Mouse (Mus musculus) E14TG2a.4 (cell line): ENCODE measurements at regions not wholly inside any gene's neighbourhood (a gene's known extent, or its start where the extent isn't known, plus 50 kb on each side); places are given as distances from the start of the nearest gene placed in this dataset.
"Not testable (repeated sequence)": the region's sequence is repeated elsewhere in the genome, so short reads cannot be mapped to it uniquely, and the experiment has no call there.

Experiments
- H3K27me3 ChIP-seq: 2 replicates; pipeline ENCODE4 v1.6.1; 2014; ENCODE audit warnings: low read length, control low read depth; ENCODE audit not compliant: insufficient read depth
- H3K36me3 ChIP-seq: 2 replicates; pipeline ENCODE4 v1.6.1; 2014; ENCODE audit warnings: low read length, control low read depth; ENCODE audit not compliant: insufficient read depth
- H3K4me1 ChIP-seq: replicated peaks from 2 replicates; pipeline ENCODE4 v1.6.1; 2014; ENCODE audit warnings: low read depth, low read length, control low read depth
- H3K4me3 ChIP-seq: replicated peaks from 2 replicates; pipeline ENCODE4 v1.5.1; 2014; ENCODE audit warnings: mild to moderate bottlenecking, low read length
- H3K9me3 ChIP-seq: 2 replicates; pipeline ENCODE4 v1.6.1; 2014; ENCODE audit warnings: low read length, control low read depth
- CTCF ChIP-seq: conservative IDR thresholded peaks from 2 replicates; pipeline ENCODE4 v1.5.1; 2014; ENCODE audit warnings: low read length
- NANOG ChIP-seq: IDR thresholded peaks from 2 replicates; pipeline ENCODE4 v1.6.1; 2014; ENCODE audit warnings: borderline replicate concordance, low read length, mixed read lengths
- POU5F1 ChIP-seq: IDR thresholded peaks from 2 replicates; pipeline ENCODE4 v1.6.1; 2014; ENCODE audit warnings: low read length, borderline replicate concordance

DNA sequence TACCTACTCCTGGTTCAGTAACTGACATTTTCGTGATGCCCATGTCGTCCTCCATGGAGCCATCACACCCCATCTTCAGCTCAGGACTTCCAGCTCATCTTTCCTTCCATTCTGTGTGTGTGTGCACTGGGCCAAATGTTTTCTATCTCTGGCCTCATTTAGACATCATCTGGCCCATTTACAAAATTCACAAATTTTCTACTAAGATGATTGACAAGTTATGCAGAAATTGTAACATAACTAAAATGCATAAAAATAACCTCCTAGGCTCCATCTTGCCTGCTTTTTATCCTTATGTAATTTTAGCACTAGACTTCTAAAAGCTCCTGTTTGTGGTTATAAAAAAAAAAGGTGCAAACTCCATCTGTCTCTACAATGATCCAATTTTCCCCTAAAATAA is 130.8 kb upstream of the Kcnk2 start:
- Histone ChIP-seq H3K4me3 (no peak overlapping the region), H3K4me1 (no peaks in the 10 kb centered on the region), H3K27me3 (no peaks in the 10 kb centered on the region), H3K9me3 (no peaks in the 10 kb centered on the region), H3K36me3 (no peaks in the 10 kb centered on the region)
- TF ChIP-seq CTCF, result no peak
- TF ChIP-seq POU5F1, result no peak
- no peak for TF ChIP-seq NANOG

- TF ChIP-seq NANOG (no peak), CTCF (no peak), POU5F1 (no peak)
- Histone ChIP-seq H3K4me3 (no peak overlapping the region), H3K4me1 (no peaks in the 10 kb centered on the region), H3K36me3 (no peaks in the 10 kb centered on the region), H3K27me3 (no peaks in the 10 kb centered on the region), H3K9me3 (no peaks in the 10 kb centered on the region)
Measured at GRCm38 (mm10) chr1:189526329-189526728, 124.3 kb upstream of the Kcnk2 start.

DNA sequence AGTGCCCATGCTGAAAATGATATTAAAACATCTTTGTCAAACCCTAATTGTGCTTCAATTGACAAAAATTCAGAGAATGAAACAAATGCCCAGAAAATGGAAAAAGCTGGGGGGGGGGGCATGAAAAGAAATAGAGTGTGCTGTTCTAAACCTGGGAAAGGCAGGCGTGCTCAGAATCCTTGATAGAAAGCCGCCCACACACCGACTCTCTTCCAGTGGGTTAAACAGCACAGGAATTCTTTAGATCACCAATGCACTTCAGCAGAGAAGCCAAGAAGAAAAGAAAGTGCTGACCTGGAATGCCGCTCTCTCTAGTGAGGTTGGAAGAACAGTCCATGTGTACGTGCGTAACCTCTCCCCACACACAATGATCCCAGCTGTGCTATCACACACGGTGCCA is 113.4 kb upstream of the Kcnk2 start:
- TF ChIP-seq CTCF (no peak), NANOG (no peak), POU5F1 (no peak)
- H3K9me3 ChIP-seq, result peaks cover 11% of the 10 kb centered on the region; the same call in 1 of the 2 replicates
- no peak overlapping the region for H3K4me3 ChIP-seq
- no peaks in the 10 kb centered on the region for H3K27me3 ChIP-seq
- H3K36me3 ChIP-seq, result no peaks in the 10 kb centered on the region
- H3K4me1 ChIP-seq, result no peaks in the 10 kb centered on the region

DNA sequence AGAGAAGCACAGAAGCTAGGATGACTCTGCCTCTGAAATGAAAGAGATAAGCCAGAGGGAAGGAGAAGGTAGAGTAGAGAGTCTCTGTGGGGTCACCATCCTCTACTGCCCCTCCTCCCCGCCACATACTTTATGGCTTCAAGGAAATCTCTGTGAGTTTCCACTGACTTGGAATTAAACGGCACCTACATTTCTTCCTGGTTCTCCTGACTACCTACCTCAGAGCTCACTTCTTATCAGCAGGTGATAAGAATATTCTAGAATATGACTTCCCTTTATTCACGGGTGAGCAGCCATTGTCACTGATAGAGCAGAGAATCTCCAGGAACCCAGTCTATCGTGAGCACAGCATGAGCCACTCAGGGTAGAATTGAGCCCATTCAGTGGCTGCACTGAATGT is 111.3 kb upstream of the Kcnk2 start:
- Histone ChIP-seq H3K9me3 (peaks cover 20% of the 10 kb centered on the region), H3K36me3 (no peaks in the 10 kb centered on the region), H3K27me3 (no peaks in the 10 kb centered on the region), H3K4me3 (no peak overlapping the region), H3K4me1 (no peaks in the 10 kb centered on the region)
- peak; percentile 41; the same call in 1 of the 2 replicates for TF ChIP-seq NANOG
- TF ChIP-seq CTCF, result no peak

DNA sequence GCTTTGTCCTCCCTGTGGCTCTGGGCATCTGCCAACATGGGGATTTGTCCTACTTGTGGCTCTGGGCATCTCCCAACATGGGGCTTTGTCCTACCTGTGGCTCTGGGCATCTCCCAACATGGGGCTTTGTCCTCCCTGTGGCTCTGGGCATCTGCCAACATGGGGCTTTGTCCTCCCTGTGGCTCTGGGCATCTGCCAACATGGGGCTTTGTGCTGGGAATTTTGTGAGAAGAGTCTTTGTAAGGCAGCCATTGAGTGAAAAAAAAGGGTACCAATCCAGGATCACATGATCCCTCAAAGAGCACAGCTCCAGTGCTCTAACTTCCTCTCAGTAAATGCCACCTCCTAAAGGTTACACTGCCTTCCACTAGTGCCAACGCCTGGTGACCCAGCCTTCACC is 105.2 kb upstream of the Kcnk2 start:
- not testable (repeated sequence) for H3K4me1 ChIP-seq, H3K36me3 ChIP-seq, H3K4me3 ChIP-seq, H3K27me3 ChIP-seq
- peaks cover 20% of the 10 kb centered on the region for H3K9me3 ChIP-seq

- Histone ChIP-seq H3K27me3 (no peaks in the 10 kb centered on the region), H3K36me3 (no peaks in the 10 kb centered on the region), H3K9me3 (no peaks in the 10 kb centered on the region), H3K4me1 (no peaks in the 10 kb centered on the region), H3K4me3 (no peak overlapping the region)
- TF ChIP-seq CTCF (no peak), NANOG (no peak), POU5F1 (no peak)
Measured at GRCm38 (mm10) chr1:189499703-189500102, 97.6 kb upstream of the Kcnk2 start.

DNA sequence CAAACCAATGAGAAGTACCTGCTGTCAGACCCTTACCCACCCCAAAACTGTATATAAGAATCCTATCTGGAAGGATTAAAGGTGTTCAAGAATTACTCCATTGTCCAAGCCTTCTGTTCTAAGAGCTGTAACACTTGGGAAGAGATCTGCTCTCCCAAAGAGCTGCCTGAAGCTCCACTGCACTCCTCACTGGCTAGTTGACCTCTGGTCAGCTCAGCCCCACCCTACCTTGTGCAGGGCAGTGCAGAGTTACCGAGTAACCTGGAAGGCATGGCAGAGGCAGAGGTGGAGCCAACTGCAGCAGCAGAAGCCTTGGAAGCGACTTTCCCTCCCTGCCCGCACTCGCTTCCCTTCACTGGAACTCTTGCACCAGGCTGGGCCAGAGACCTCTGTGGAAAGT is 97.1 kb upstream of the Kcnk2 start:
- H3K4me3 ChIP-seq, result no peak overlapping the region
- TF ChIP-seq POU5F1 (no peak), NANOG (no peak), CTCF (no peak)

GRCm38 (mm10) chr1:189497031-189497430 is 95.0 kb upstream of the Kcnk2 start:
- no peaks in the 10 kb centered on the region for H3K36me3 ChIP-seq
- H3K9me3 ChIP-seq, result no peaks in the 10 kb centered on the region
- no peak overlapping the region for H3K4me3 ChIP-seq
- TF ChIP-seq POU5F1, result no peak
- no peak for TF ChIP-seq NANOG
- TF ChIP-seq CTCF, result no peak
- no peaks in the 10 kb centered on the region for H3K4me1 ChIP-seq
- no peaks in the 10 kb centered on the region for H3K27me3 ChIP-seq

More for the DNA sequence above, 97.1 kb upstream of the Kcnk2 start:
- Histone ChIP-seq H3K9me3 (no peaks in the 10 kb centered on the region), H3K27me3 (no peaks in the 10 kb centered on the region), H3K36me3 (no peaks in the 10 kb centered on the region), H3K4me1 (no peaks in the 10 kb centered on the region)

GRCm38 (mm10) chr1:189495386-189496150 is 93.5 kb upstream of the Kcnk2 start:
- TF ChIP-seq NANOG, result no peak
- no peak for TF ChIP-seq CTCF
- TF ChIP-seq POU5F1, result no peak
- no peaks in the 10 kb centered on the region for H3K27me3 ChIP-seq
- H3K4me3 ChIP-seq, result no peak overlapping the region
- H3K36me3 ChIP-seq, result no peaks in the 10 kb centered on the region
- H3K4me1 ChIP-seq, result no peaks in the 10 kb centered on the region
- H3K9me3 ChIP-seq, result no peaks in the 10 kb centered on the region
